Mouse (Mus musculus) megakaryocyte, adult 5-6 weeks (primary cell): ENCODE results near the gene Spam1. TPM values are rescaled to one million over a fixed set of nuclear protein-coding genes. Genes with fewer than 3 reads are reported as not detected.

ENCODE experiments used
- ATAC-seq: 2 replicates; pipeline ENCODE4 v1.8.0; 2016; ENCODE audit warnings: mild to moderate bottlenecking, inconsistent platforms; ENCODE audit not compliant: poor library complexity, severe bottlenecking
- total RNA-seq, 2 experiments: library from RNA; stranded (forward) in 1 of 2; stranded (reverse) in 1 of 2; fragments of 153-499, 151-499 nt in 1 of 2; fragments of 221-1000, 200-1000 nt in 1 of 2; gene quantifications; 2 replicates each; pipeline versions ENCODE4 v1.2.3 to v1.2.4; 2015 to 2017

Spam1 gene
- total RNA-seq (2015) (not detected in 2 replicates), total RNA-seq (2017) (not detected in 2 replicates)

GRCm38 (mm10) chr6:24790888-24791287 is at the start of gene Spam1:
Gene Spam1, plus strand, starts transcription at chr6:24791188.
- no peak for ATAC-seq

- ATAC-seq = no peak
Measured at GRCm38 (mm10) chr6:24748029-24748428, 43.0 kb upstream of the Spam1 start, which contains the start of gene Hyal4. Gene Hyal4, plus strand, starts transcription at chr6:24748329.

- ATAC-seq = no peak
Measured at GRCm38 (mm10) chr6:24759281-24759680, 31.7 kb upstream of the Spam1 start.

DNA sequence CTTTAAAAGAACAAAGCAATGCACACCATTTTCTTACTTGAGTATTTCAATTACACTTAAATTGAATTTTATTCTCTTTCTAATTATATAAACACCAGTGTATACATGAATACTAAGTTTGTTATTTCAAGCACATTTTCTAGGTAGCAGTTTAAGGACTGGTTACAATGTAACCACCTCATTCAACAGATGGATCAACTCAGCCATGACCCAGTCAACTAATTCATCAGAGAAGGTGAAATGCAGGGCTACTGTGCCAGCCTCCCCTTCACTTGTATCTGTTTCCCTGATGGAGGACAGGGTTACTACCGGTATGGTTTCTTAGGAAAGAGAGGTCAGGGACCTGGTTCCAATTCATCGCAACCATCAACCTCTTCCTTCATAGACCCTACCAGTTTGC is 24.7 kb upstream of the Spam1 start:
- ATAC-seq = no peak

GRCm38 (mm10) chr6:24779182-24779581 is 11.8 kb upstream of the Spam1 start:
- ATAC-seq = no peak

DNA sequence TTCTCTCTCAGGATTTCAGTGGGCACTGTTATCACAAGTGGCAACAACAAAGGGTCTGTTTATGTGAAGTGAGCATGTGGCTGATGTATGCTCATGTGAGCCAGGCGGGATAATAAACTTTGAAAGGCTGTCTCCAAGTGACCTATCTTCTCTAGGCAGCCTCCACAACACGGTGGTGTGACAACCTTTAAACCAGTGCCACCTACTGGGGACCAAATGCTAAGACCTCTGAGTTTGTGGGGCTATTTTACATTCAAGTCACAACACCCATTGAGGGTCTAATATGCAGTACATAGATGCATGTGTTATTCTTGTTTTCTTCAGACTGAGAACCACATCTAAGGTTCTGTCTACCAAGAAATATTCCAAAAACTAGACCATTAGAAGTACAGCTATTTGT is 31.1 kb downstream of the Spam1 start:
- ATAC-seq = no peak

Other genes with a start within 250 kb of the Spam1 start
- not detected in 2 replicates for gene Lmod2, start 193.4 kb upstream of the Spam1 start, total RNA-seq (2015)
- not detected in 2 replicates for gene Lmod2, start 193.4 kb upstream of the Spam1 start, total RNA-seq (2017)
- 17.1 and 19.1 TPM in 2 replicates for gene Wasl, start 126.2 kb upstream of the Spam1 start, total RNA-seq (2015)
- 6.6 and 11.3 TPM in 2 replicates for gene Wasl, start 126.2 kb upstream of the Spam1 start, total RNA-seq (2017)
- not detected in 2 replicates for gene Hyal6, start 57.9 kb upstream of the Spam1 start, total RNA-seq (2015)
- gene Hyal6, start 57.9 kb upstream of the Spam1 start, total RNA-seq (2017) = not detected in 2 replicates
- not detected in 2 replicates for gene Hyal4, start 42.9 kb upstream of the Spam1 start, total RNA-seq (2015)
- gene Hyal4, start 42.9 kb upstream of the Spam1 start, total RNA-seq (2017) = not detected in 2 replicates
- gene Hyal5, start 66.8 kb downstream of the Spam1 start, total RNA-seq (2015) = not detected in 2 replicates
- 0.11 TPM in 1 of 2 replicates, not detected in the other for gene Hyal5, start 66.8 kb downstream of the Spam1 start, total RNA-seq (2017)
- 0.07 and 0.23 TPM in 2 replicates for gene Tmem229a, start 165.1 kb downstream of the Spam1 start, total RNA-seq (2015)
- 0.49 TPM in 1 of 2 replicates, not detected in the other for gene Tmem229a, start 165.1 kb downstream of the Spam1 start, total RNA-seq (2017)